Mouse (Mus musculus) CD4-positive, CD25-positive, alpha-beta regulatory T cell, adult 2 months (primary cell): ENCODE results near the gene Gm12184.
"Not testable (repeated sequence)": the region's sequence is repeated elsewhere in the genome, so short reads cannot be mapped to it uniquely, and the experiment has no call there.

Experiments used
- DNase-seq: peaks from one replicate; pipeline ENCODE4 v3.0.0-alpha.2; 2012; ENCODE audit warnings: low read depth, low spot score

The Gm12184 gene

DNA sequence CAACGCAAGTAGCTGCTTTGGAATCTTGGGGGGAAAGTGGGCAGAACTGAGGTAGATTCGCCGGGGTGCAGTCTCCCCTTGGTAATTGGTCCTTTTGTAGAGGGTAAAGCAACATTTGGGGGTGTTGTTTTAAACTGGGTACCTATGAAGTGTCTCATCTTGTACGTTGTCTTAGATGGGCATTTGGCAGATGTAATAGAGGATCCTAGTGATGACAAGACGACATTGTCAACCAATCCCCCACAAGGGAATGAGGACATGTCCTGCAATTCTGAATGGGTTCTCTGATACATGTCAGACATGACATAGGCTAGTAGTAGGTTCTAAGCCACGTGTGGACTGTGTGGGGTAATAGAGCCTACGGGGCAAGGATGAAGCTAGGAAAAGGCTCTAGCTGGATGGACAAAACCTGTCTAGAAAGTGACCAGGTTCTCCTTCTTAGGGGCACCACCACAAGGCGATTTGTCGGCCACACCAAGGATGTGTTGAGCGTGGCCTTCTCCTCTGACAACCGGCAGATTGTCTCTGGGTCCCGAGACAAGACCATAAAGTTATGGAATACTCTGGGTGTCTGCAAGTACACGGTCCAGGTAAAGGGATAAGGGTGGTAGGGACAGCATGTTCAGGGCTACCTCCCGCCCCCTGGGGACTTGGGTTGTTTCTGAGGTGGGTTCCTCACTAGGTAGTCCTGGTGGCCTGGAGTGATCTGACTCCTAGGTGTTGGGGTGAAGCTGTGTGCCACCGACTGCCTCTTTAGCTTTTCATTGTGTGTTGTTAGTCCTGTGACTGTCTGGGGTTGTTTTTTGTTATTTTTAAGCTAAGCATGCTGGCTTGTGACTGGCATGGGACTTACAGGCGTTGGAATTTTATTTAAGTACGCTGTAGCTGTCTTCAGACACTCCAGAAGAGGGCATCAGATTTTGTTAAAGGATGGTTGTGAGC lies 24.4 kb downstream of the Gm12184 start:
- DNase-seq = no peak

DNA sequence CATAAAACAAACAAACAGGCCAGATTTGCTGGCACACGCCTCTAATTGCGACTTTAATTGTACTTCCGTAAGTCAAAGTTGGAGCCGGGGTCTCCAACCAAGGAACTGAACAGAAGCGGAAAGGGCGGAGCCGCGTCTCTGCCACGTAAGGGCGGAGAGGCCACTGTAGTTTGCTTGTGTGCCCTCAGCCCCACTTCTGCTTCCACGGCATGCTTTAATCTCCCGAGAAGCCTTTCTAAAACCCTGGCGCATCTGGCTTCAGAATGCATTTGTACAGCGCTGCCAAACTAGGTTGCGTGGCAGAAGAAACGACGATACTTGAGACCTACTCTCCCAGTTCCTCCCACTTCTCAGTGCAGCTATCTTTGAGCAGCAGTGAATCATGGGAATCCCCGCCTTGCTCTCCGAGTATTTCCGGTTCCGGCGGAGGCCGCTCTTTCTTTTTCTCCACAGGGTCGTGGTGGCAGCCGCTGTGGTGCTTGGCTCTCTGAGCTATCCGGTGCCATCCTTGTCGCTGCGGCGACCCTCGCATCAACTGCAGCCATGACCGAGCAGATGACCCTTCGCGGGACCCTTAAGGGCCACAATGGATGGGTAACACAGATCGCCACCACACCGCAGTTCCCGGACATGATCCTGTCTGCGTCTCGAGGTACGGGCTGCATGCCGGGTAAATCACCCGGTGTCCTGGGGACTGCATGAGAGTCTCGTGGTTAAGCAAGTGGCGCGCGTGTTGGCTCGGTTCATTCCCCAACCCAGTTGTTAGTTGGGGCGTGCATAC lies 26.3 kb downstream of the Gm12184 start, which contains the start of gene Rack1:
TSS of gene Rack1 (plus strand) at position 412 of the 781 bp plus-strand sequence.
- DNase-seq = peak; percentile 92

DNA sequence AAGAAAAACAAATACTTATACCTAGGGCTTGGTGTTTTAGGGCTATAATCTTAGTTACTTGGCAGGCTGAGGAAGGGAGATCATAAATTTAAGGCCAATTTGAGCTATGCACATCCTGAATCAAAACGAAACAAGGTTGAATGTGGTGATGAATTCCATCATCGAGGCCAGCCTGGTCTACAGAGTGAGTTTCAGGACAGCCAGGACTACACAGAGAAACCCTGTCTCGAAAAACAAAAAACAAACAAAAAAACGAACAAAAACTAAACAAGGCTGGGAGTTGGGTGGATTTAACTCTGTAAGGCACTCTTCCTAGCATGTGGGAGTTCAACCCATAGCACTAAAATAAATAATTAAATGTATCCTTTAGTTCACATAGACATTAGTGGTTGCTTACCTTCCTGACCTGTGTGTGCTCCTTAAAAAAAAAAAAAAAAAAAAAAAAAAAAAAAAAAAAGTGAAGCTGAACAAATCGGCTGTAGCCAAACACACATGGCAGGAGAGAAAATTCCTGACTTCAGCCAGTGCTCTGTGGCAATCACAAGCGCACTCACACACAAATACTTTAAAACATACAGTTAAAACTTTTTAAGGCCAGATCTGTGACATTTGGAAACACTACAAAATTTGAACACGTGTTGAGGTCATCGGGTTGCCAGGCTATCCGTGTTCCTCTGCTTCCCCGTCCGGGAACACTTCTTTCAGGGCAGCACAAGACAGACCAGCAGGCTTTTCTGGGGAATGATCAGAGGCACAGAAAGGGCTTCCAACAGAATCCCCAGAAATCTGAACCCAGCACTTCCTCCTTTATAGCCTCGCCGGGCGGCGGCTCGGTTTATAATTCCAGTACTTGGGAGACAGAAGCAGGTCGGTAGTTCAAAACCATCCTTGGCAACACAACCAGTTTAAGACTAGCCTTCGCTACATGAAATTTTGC lies 27.2 kb downstream of the Gm12184 start:
- no peak for DNase-seq

DNA sequence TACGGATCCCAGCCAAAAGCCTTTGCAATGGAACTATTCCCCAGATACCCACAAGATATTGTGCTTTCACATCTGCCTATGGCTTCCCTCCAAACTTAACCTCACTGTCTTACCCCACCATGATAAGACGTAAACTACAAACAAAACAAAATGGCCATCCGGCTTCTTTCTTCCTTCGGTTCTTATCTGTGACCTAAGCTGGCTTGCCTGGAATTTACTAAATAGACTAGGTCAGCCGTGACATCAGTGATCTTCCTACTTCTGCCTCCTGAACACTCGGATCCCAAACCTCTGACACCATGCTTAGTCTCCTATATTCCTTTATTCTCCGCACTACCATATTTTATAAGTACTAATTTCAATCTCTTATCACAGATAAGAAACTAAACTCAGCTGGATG lies 28.1 kb downstream of the Gm12184 start:
- DNase-seq = no peak

DNA sequence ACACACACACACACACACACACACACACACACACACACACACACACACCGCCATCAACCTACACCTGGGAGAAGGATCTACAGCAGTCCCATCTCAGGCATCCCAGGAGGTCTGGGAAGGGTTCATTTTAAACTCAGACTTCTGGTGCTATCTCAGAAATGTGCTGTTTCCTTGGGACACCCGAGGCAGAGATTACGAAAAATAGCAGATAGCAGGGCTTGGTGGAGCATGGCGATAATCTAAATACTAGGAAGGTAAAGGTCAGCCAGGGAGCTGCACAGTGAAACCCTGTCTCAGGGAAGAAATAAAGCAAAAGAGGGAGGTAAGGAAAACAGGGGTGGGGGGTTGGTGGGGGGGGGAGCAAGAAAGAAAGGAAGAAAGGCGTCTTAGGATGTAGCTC lies 29.2 kb downstream of the Gm12184 start:
- no peak for DNase-seq

DNA sequence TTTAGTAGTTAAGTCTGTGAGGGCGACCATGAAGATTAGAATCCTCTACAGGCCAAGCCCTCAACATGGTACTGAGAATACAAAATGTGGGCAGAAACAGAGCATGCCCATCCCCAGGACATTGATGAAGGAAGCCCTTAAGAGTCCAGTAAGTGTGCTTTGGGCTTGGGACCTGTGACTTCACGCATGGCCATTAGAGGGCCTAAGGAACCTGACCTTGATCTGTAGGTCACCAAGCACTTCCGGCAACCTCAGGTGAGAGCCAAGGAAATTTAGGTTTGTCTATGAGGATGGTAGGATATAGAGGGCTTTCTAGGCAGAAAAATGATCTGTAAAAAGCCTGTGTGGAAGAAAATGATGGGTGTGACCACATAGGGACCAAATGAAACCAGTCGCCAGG lies 30.2 kb downstream of the Gm12184 start:
- DNase-seq = no peak

DNA sequence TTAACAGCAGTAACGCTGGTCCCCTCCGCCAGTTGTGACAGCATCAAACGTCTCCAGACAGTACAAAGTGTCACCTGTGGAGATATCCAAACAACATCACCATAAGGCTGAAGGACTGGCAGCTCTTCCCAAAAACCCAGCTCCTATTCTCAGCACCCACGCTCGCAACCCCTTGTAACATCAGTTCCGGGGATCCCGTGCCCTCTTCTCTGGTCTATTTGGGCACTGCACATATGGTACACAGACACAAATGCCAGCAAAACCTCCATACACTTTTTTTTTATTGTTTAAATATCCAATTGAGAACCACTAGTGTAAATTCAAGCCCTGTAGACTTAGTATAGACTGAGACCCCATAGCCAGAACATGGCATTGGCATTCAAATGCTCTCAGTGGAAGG lies 31.2 kb downstream of the Gm12184 start:
- DNase-seq = no peak

DNA sequence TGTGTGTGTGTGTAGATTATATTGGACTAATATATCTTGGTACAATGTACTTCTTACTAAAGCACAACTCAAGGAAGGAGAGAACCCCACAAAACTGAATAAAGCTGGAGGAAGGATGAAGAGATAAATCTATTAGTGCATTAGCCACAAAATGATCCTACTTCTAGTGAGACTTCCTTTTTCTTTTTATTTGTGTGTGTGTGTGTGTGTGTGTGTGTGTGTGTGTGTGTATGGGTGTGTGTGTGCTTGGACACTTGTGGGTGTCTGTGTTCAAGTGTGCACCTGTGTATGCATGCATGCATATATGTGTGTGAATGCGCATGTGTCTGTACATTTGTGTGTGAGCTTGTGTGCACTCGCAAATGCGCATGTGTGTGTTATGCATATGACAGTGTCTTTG lies 33.3 kb downstream of the Gm12184 start:
- no peak for DNase-seq

DNA sequence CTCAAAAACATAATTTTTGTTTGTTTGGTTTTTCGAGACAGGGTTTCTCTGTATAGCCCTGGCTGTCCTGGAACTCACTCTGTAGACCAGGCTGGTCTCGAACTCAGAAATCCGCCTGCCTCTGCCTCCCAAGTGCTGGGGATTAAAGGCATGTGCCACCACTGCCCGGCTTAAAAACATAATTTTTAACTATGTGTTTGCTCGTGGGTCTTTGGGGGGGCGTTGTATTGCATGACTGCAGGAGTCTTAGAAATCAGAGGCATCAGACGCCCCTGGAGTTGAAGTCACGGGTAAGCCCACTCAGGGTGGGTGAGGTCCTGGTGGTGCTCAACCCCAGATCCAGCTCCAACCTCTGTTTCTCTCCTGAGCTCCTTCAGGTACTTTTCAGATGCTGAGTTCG lies 34.6 kb downstream of the Gm12184 start:
- not testable (repeated sequence) for DNase-seq

DNA sequence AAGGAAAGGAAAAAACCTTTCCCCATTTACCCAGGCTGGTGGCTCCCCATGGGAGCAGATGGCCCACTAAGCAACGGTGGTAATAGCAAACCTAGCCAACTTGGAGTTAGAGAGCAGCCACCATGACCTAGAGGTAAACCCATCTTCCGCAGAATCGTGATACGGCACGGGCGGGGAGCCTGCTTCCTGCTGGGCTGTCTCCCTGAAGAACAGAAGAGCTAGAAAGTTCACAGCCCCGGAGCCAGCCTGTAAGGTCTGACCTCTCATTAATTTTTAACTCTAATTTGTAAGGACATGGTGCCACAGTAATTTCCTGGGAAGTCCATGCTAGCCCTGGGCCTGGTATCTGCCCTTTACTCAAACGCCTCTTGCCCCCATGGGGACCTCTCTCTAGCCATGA lies 35.5 kb downstream of the Gm12184 start:
- no peak for DNase-seq

DNA sequence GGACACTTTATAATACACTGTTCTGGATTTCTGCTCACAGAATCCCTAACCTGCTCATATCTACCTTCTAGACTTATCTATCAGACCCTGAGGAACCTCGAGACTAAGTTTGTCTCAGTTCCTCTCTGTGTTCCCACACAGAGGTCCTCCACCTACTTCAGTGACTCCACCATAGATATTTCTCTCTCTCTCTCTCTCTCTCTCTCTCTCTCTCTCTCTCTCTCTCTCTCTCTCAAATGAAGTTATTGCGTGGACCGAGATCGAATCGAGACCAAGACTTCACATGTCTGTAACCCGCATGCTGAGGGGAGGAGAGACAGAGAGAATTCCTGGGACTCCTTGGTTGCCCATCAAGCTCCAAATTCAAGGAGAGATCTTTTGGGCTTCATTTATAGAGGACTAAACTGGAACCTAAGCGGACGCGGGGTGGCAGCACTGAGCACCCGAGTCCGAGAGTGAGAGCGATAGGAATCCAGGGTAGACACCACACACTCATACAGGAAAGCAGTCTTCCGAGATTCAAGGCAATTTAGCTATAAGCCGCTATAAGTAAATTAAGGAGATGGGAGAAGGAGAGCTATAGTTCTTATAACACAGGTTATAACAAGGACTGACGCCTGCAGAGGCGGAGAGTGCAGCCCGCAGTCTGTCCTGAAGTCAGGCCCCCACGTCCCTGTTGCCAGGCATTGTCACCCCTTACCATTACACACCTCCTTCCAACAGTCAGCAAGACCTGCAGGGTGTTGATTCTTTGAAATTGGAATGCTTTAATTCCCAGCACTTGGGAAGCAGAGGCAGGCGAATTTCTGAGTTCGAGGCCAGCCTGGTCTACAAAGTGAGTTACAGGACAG lies 36.3 kb downstream of the Gm12184 start:
- DNase-seq = peak; percentile 93

DNA sequence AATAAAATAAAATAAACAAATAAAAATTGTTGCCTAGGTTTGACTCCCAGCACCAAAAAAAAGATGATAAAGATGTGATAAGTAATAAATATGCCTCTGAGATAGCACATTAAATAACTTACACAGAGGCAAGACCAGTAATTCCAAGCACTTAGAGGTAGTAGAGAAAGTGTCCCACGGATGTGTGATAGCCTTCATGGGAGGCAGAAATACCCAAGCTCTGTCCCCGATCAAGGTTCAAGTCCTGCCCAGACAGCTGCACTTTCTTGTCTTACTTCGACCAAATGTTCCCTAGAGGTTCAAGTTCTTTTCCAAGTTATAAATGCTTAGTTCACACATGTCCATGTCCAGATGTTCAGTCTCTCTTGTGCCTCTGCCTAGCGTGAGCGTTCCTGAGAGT lies 37.2 kb downstream of the Gm12184 start:
- DNase-seq = no peak

DNA sequence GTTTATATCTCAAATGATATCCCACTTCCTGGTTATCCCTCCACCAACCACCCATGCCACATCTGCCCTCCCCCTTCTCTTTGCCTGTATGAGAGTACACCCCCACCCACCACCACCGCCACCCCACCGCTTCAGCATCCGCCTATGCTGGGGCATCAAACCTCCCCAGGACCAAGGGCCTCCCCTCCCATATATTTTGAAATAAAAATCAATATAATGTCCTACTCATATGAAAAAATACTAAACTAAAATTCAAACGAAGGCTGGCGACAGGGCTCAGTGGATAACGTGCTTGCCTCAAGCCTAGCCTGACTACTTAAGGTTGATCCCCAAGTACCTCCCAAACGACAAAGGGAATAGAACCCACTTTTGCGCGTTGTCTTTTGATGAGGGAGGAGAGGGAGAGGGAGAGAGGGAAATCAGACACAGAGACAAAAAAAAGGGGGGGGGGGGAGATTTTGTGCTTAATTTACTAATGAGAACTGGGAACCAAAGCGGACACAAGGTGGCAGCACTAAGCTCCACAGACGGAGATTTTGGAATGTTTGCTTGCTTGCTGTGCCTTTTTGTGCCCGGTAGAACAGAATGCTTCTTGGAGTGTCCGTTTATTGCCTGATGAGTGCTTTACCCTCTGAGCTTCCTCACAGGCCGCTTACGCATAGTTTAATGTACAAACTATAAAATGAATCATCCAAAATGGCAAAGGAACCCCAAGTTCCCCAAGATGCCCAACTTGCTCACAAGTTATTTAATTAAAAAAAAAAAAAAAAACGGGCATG lies 38.0 kb downstream of the Gm12184 start:
- DNase-seq = peak; percentile 94

DNA sequence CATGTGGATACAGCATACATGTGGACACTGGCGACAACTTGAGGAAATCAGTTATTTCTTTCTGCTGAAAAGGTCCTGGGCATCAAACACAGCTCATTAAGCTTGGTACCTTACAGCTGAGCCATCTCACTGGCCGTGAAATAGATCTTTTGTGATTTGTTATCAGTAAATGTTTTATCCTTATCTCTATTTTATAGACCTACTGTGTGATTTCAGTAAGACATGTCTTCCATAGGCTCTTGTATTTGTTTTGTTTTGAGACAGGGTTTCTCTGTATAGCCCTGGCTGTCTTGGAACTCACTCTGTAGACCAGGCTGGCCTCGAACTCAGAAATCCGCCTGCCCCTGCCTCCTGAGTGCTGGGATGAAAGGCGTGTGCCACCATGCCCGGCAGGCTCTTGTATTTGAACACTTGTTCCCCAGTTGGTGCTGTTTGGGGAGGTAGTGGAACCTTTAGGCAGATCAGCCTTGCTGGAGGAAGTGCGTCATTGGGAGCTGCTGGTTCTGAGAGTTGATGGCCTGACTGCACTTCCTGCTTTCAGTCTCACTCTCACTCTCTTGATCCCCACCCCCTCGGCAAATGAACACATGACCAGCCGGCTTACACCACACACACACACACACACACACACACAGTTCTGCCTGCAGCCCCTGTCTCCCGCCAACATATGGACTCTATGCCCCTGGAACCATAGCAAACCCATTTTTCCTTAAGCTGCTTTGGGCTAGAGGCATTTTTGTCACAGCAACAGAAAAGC lies 38.8 kb downstream of the Gm12184 start:
- peak; percentile 95 for DNase-seq

DNA sequence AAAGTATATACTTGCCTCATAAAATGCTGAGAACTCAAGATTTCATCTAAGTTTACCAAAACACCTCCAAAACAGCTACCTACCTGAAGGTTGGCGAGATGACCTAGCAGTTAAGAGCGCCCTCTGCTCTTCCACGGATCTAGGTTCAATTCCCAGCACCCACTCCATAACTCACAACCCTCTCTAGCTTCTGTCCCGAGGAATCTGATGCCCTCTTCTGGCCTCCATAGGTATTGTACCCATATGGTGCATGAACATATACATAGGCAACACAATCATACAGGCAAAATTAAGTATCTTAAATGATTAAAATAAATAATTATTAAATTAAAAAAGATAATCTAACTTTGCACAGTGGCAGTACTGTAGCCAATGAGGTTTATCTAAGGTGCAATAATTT lies 44.2 kb downstream of the Gm12184 start:
- peak; percentile 32 for DNase-seq

DNA sequence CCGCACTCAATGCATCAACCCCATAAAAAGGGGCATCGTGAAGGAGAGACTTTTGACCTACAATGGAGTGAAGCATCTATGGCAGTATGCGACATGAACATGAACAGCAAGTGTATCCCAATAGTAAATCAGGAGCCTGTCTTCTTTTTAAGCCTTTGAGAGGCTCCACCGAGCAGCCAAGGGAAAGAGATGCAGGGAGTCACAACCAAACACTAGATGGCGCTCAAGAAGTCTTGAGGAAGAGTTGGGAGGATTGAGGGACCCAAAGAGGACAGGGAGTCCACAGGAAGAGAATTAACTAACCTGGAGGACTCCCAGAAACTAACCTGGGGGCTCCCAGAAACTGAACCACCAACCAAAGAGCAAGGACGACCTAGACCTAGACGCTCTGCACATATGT lies 47.0 kb downstream of the Gm12184 start:
- peak; percentile 83 for DNase-seq

DNA sequence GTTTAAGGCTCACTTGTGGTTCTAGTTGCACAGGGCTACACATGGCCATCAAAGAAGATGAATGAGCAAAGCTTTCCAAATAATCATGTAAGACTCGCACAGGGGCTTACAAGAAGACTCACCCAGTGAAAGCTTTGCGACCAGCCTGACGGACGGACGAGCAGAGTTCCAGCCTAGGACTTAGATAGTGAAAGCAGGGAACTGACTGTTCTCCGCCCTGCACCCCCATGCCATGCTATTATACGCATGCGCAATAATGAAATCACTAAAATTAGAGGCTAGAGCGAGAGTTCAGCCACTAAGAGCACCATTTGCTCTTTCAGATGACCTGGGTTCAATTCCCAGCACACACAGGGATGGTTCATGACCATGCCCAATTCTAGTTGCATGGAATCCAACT lies 49.2 kb downstream of the Gm12184 start:
- DNase-seq = no peak

DNA sequence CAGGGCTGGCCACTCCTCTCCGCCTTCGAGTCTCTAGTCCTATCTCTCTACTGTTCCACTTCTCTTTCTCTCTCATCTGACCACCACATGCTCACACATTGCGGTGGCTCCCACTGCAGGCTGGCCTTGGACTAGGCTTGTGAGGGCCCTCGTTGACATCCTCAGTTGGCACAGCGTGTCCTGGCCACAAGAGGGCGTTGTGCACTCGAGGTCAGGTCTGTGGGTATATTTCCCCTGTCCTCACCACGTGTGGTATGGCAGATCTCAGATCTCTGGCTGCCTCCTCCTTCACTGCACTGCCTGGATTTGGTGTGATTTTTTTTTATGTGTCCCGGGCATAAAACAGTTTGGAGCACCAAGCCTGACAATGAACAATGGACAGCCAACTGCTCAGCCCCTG lies 49.8 kb downstream of the Gm12184 start:
- DNase-seq = peak; percentile 61

DNA sequence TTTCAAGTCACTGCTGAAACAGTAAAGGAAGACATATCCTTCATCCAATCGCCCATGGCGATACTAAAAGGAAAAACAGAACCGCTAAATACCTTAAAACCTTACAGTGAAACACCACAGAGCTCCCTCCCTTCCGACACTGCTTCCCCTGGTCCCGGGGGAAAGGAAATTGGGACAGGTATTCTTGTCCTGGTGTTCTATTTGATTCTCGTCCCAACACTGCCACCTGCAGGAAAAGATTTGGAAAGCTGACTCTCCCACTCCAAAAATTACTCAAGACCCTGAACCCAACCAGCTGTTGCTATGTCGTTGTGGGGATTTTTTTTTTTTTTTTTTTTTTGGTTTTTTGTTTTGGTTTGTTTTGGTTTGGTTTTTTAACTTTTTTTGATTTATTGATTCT lies 51.0 kb downstream of the Gm12184 start:
- peak; percentile 49 for DNase-seq
